Mouse (Mus musculus) thymus, postnatal 14 days (tissue): Measurements from ENCODE around the gene Tiam1.
"Not testable (repeated sequence)": the region's sequence is repeated elsewhere in the genome, so short reads cannot be mapped to it uniquely, and the experiment has no call there.

ENCODE experiments used
- DNase-seq: peaks from one replicate; pipeline ENCODE4 v3.0.0; 2021

Tiam1 gene

DNA sequence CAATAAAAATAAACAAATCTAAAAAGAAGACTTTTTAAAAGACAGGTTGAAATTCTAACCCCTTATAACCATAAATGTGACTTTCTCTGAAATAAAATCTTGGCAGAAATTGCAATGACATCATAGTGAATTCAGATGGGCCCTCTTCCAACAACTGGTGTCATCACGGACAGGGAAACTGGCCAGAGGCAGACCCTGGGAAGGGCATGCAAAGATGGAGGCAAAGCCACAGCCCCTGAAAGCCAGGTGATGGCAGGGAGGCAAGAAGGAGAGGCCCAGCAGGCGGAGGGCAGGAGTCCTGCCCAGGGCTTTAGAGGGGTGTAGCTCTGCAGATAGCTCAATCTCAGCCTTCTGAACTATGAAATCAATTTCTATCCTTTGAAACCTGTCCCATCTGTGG is 39.8 kb downstream of the Tiam1 start:
- no peak for DNase-seq

DNA sequence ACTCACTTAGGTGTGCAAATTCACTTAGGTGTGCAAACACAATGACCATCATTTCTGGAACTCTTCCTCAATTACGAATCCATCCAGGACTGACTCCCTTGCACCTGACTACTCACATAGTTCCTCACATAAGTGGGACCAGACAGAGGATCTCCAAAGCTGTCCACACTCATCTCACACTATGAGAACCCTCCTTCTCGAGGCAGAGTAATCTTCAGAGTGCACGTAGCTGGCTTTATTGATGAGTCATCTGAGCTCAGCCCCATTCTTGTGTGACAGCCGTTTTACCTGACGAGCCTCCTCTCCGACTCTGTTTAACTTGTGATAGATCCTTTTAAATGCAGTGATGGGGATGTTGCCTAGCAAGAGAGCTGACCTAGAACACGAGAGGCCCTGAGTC is 41.0 kb downstream of the Tiam1 start:
- no peak for DNase-seq

DNA sequence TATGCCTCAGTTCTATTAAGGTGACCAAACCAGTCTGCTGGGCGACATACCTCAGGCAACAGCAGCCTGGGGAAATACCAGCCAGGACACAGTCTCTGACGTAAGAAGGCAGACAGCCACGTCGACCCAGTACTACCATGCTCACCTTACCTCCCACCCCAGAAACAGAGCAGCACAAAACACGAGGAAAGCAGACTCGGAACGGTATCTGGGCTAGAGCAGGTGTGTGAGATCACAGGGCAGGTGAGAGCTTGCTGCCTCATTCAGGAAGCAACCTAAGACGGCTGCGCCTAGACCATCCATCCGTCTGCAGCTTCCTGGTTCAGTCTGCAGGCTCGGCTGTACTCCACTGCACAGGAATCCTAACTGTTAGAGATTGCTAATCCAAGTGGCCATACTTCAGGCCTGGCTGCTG is 45.4 kb downstream of the Tiam1 start:
- no peak for DNase-seq

DNA sequence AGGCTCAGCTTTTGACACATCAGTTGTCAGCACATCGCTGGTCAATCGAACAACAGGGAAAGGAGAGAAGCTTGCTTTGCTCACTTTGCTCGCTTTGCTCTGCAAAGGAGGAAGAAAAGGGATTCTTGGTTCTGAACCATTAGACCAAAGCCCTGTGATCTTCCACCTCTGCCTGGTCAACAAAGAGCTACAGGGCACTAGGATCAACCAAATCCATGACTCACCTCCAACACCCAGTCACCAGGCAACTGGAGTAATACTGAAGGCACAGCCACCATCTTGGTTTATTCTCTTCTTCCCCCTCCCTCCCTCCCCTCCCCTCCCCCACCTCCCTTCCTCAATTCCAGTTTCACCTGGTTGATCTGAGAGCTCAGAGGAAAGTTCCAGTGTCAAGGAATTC is 45.8 kb downstream of the Tiam1 start:
- no peak for DNase-seq

DNA sequence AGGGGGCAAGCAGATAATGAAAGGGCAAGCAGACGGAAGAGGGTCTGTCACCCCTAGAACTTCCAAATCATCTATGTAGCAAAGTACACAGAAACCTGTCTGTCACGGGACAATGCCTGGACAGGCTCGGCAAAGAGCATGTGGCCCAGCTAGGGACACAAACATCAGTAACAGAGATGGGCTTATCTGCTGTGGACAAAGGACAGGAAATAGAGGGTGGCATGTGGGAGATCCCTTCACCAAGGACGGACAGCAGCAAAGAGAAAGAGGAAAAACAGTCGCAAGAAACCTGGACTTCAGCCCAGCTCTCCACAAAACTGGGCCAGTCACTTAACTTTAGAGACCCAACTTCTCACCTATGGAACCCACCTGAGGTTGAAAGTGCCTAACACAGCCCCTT is 47.6 kb downstream of the Tiam1 start:
- no peak for DNase-seq

DNA sequence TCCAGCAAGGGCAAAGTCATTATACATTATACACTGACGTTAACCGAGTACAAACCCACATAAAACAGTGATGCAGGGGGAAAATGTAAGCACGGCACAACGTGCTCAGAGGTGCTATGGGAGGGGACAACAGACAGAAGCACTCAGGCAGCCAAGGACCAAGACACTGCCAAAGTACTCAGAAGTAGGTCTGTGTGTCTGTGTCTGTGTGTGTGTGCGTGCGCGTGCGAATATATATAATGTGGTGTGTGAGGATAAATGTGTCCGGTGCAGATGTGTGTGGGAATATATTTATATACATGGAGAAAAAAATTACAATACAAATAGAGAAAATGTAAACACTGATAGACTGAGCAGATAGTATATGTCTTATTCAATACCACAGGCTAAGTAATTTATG is 50.6 kb downstream of the Tiam1 start:
- no peak for DNase-seq

DNA sequence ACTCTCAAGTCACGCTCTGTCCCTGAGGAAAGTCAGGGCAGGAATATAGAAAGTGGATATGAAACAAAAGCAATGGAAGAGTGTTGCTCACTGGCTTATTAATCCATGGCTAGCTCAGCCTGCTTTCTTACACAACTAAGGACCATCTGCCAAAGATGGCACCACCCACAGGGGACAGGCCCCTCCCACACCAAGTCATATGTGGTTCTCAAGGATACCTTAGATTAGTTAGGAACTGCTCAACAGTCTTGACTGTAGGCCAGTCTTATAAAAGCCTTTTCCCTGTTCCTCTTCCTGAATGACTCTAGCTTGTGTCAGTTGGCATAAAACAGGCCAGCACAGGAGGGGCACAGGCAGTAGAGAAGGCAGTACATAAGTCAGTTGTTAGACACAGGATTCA is 51.7 kb downstream of the Tiam1 start:
- DNase-seq: no peak

DNA sequence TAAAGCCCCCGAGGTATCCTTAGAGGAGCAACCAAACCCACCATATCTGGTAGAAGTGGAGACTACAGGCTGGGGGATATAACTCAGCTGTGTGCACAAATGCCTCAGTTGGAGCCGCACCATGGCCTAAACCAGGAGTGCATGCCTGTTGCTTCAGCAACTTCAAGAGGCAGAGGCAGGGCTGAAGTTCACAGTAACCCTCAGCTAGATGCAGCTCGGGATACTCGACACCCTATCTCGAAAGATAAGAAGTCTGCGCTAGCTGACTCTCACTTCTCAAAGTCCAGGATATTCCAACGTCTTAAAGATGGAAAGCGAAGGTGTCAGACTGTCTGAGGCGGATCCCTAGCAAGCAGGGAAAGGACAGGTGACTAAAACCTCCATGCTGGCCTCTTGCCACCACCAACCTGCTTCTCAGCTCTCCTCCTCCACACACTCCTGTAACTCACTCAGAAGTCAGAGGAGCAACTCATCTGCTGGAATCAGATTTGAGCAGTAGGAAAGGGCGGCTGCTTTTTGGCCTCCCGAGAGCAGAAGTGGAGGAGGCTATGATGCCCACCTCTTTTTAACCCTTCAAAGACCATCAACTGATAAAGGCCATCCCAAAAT is 52.4 kb downstream of the Tiam1 start:
- no peak for DNase-seq

DNA sequence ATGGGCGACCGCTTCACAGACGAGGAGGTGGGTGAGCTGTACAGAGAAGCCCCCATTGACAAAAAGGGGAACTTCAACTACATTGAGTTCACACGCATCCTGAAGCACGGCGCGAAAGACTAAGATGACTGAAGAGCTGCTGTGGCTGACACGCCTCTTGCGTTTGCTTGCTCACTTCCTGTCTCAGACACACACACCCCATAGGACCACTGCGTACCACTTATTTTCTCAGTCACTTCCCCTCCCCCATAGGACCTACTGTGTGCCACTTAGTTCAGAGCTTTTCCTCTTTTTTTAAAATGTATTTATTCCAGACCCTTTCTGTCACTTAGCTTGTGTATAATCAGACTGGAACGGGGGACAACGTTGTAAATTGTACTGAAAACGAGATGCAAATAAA is 53.2 kb downstream of the Tiam1 start:
- peak; percentile 52 for DNase-seq

DNA sequence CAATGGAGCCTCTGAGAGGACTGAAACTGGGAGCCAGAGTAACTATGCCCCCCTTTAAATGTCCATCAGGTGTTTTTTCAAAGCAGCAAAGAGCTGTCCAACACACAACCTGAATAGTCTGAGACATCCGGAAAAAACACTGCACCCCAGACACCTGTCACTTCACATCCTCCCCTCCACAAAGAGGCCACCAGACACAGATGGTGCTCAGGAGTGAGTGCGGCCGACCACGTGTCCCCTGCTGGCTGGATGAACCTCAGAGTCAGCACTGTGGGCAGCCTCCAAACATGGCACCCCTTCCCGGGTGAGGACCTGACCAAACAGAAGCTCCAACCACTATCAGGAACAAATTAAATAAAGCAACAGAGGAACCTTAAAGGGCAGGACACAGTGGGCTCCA is 56.3 kb downstream of the Tiam1 start:
- peak; percentile 61 for DNase-seq

DNA sequence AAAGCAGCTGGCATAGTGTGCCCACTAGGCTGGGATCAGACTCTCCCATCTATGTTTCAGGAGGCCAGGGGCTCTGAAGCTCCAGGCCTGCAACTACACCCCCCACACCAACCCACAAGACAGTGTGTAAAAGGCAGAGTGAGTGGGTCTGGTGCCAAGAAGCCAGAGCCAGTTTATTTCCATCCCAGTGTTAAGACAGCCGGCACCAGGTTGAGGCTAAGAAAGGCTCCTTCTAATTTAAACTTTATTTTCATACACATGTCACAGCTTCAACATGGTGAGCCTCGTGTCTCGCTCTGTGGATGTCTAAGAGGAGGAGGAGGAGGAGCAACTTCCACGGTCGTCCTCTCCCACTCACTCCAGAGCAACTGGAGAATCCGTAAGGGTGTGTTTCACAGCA is 57.5 kb downstream of the Tiam1 start:
- no peak for DNase-seq

DNA sequence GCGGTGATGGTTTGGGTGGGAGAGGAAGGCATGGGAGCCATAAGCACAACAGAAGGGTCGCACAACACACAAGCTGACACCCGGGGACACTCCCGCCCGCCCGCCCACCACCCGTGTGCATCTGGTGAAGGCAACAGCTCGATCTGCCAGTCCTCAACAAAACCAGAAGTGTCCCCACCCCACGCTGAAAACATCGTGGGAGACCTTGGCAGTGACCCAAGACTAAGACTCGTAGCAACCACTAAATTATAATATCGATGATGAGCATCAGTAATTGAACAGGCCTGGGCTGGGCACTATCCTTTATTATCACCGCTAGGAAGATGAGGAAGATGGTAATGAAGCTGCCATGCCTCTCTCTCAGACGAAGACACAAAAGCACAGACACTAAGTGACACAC is 58.0 kb downstream of the Tiam1 start:
- DNase-seq: no peak

DNA sequence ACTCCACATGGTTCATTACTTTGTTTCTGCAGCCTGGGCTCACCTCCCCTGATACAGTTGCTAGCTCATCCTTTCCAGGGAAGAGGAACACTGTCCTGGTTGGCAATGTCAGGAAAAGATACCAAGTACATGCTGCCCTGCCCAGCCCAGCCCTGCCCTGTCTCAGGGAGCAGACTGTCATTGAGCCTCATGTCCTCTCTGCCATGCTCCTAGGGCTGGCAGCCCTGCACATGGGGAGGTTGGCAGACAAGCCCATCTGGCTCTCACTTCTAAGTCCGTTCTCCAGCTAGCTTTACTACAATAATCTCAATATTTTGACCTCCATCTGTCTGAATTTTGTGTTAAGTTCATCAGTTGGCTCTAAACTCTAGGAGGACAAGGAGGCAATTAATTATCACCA is 62.4 kb downstream of the Tiam1 start:
- no peak for DNase-seq

DNA sequence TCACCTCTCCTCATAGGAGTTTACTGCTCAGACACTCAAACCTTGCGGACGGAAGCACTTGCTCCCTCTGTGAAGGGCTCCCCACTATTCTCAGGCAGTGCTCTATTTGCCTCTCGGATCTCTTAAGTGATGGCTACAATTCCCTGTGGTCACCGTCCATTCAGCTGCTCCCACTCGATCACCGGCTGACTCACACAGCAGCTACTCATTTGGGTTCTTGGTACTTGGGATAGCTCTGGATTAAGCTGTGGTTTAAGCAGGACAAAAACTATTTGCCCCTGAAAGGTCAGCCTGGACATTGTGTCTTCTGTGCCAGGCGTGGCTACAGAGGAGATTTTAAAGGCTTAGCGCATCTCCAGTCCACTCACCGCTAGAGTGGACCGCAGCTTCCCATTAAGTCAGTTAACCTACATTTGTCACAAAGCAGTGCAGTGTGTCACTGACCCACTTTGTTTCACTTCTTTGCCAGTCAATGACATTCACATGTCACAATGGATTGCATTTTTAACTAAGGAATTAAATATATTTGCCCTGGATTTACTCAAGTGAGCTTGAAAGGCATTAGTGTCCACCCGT is 64.7 kb downstream of the Tiam1 start:
- DNase-seq: no peak

DNA sequence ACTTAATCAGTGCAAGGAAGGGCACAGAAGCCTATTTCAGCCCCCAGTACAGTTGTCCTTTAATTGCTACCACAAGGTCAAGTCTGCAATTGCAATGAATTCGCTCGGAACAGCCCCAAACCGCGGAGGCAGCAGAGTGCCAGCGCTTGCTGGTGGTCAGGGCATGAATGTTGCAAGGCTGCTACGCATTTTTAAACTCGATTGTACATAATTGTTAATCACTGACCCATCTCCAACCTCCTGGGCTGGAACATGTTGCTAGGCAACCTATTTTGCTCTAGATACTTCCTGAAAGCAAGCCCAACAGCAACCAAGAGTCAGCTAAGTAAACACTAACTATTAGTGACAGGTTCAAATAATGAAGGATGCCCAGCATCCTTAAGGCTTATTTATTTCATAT is 70.1 kb downstream of the Tiam1 start:
- DNase-seq: no peak

DNA sequence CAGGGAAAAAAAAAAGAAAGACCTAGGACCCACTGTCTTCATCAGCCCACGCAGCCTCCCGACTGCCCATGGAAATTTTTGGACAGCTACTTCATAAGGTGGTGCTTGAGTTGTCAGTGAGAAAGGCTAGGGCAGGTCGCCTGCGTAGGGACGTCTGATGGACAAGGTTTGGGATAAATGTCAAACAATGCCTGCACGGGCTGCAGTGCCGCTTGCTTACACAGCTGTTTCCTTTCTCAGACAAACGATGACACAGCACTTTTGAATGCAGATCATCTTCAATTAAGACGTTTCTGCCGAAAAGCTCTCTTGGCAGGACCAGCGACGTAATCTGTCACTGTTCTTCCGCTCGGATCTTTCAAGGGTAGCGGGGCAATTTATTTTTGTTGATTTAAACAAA is 70.9 kb downstream of the Tiam1 start:
- DNase-seq: peak; percentile 45

DNA sequence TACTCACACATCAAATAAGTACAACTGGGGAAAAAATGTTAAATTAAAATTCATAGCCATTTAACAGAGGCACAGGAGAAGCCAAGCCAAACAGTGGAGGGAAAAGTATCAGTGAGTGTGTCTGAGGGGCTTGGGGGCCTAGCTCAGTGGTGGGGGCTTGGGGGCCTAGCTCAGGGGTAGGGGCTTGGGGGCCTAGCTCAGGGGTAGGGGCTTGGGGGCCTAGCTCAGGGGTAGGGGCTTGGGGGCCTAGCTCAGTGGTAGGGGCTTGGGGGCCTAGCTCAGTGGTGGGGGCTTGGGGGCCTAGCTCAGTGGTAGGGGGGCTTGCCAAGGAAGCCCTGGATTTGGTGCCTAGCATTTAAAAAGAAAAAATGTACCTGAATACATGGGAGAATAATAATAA is 72.4 kb downstream of the Tiam1 start:
- not testable (repeated sequence) for DNase-seq

DNA sequence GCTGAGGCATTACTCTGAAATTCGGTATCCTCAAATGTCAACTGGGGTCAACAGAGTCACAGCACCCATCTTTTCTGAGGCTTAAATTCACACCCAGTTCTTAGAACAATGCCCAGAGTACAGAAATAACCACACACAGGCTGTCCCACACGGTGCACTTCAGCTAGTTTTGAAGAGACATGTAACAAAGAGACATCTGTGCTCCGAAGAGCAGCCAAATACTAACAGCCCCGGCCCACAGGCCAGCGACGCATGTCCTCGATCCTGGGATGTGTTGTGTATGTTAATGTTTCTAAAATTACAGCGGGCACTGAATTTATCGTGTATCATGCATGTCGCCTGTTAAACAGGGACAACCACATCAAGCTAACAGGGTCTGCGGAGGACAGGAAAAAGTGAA is 73.5 kb downstream of the Tiam1 start:
- DNase-seq: no peak

DNA sequence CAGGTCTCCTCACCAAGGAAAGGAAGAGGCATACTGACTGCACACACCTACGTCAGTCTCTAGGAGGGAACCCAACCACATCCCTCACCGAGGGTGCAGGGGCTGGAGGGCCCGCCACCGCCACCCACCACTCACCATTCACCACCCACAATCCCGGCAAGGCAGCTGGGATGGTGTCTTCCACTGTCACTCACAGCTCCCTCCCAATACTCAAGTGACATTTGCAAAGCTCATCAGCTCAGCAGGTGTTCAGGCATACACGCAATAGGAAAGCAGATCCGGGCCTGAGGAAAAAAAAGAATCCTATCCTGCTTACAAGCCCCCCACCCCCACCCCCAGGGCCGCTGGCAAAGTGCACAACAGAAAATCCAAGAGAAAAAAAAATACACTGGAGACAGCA is 74.4 kb downstream of the Tiam1 start:
- no peak for DNase-seq

DNA sequence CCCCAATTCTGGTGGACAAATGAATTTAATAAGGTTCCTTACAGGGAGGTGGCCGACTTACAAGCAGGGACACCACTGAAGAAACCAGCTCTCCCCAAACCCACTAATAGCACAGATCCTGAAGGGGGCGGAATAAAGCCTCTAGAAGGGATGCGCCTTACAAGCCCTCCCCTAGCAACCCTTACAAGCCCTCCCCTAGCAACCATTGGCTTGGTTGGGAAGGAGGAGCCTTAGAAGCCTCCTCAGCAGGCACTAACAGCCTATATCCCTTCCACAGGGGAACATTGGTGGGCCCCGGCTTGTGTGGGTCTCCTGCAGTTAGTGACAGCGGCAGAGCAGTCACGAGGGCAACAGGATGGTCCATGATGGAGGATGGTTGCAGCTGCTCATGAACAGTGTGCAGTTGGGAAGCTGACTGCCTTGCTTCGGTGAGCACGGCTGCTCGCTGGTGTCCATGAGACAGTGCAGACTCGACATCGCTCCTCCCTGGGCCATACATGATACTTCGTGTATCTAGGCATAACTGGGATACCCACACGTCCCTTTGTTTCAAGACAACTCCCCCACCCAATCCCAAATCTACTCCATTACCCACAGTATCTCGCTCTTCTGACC is 90.6 kb downstream of the Tiam1 start:
- DNase-seq: no peak

DNA sequence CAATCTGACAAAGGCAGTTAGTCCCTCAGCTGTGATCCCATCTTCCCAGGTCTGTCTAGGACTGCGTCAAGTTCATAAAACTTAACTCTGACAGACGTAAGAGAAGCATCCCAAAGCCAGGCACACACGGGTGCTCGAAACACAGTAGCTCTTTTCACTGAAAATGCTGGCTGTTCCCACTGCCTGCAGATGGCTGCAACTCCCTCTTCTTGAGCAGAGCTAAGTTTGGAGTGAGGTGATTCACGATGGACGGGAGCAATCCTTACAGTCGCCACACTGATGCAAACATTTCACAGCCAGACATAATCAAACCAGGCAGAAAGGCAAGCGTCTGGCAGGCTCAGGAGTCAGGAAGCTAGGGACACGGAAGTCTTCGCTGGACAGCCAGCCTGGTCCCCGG is 91.2 kb downstream of the Tiam1 start:
- DNase-seq: no peak

DNA sequence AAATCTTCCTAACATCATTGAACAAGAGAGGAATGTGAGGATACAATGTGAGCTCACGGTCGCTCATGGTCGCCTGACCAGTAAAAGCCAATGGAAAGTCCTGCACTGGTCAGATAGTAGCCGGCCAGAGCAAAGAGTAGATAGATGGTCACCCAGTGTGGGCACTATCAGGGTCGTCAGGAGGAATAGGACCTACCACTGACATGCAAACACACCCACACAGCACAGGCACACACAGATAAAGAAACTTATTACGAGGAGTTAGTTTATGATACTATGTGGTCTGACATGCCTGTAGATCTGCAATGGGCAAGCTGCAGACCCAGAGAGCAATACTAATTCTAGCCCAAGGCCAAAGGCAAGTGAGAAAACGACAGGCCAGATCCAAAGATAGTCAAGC is 92.5 kb downstream of the Tiam1 start:
- no peak for DNase-seq

DNA sequence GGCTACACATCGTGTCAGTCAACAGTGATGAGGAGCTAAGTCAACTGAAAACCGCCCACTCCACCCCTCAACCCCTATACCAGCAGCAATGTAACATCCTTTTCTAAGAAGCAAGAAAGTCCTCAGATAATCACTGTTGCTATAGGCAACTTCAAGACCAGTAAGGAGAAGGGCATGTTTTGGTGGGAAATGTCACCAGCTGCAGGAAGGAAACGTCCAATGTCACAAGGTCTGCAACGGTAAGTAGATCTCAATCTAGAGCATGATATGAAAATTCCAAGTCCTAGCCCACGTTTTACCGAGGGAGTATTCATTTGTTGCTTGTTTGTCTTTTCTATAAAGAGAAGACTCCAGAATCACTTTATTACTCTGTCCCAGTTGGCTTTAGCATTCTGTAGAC is 95.7 kb downstream of the Tiam1 start:
- DNase-seq: no peak

DNA sequence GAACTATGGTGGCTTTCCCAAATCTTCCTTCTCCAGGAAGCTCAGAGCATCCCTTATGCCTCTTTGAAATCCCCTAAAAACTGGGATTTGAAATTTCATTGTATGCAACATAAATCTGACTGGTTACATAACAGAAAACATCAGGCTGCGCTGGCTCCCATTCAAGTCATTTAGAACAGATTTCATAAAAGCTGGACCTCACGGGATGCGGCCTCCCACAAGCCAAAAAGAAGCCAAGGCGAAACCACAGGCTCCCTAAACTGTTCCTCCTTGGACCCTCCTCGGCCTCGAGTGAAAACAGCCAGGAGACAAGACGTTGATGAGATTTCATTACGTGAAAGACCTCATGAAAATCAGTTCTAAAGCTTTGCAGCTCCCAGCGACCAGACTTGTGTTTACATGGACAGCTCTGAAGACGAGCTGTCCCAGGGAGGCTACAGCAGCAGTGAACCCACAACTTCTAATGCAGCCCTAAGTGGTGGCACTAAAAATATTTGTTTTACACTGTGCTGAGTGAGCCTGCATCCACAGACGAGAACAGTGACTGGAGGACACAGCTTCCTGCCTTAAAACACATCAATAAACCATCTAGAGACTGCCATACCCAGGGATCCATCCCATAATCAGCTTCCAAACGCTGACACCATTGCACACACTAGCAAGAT is 96.9 kb downstream of the Tiam1 start:
- DNase-seq: no peak

DNA sequence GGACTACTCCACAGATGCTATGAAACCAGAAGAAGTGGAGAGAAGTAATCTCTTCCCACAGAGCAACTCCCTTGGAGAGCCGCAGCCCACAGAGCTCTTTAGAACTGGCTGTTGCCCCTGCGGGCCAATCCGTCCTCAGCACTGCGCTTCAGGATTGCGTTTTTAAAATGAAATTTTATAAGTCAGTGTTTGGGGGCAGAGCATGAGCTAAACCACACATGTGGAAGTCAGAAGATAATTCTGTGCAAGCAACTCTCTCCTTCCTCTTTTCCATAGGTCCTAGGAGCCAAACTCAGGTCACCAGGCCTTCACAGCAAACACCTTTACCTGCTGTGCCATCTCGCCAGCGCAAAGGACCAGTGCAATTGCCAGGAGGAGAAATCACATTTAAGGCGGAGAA is 98.0 kb downstream of the Tiam1 start:
- no peak for DNase-seq
